Mouse (Mus musculus) embryo, embryonic 11.5 days (tissue): ENCODE results near the gene RPS10-NUDT3.

Source experiments
- DNase-seq: peaks from one replicate; pipeline ENCODE4 v3.0.0-alpha.2; 2012; ENCODE audit warnings: low read depth, low spot score

RPS10-NUDT3 gene

GRCm38 (mm10) chr17:27611519-27611884, 23.5 kb downstream of the RPS10-NUDT3 start:
- DNase-seq: no peak

GRCm38 (mm10) chr17:27610679-27611518, 24.1 kb downstream of the RPS10-NUDT3 start:
- no peak for DNase-seq

GRCm38 (mm10) chr17:27609576-27609975, 25.4 kb downstream of the RPS10-NUDT3 start:
- DNase-seq: no peak

- no peak for DNase-seq
Observed at GRCm38 (mm10) chr17:27603522-27604234, 31.3 kb downstream of the RPS10-NUDT3 start.

GRCm38 (mm10) chr17:27603036-27603435, 32.0 kb downstream of the RPS10-NUDT3 start:
- no peak for DNase-seq

- no peak for DNase-seq
Observed at GRCm38 (mm10) chr17:27600869-27601268, 34.2 kb downstream of the RPS10-NUDT3 start.

GRCm38 (mm10) chr17:27600286-27600685, 34.7 kb downstream of the RPS10-NUDT3 start:
- DNase-seq: no peak

- no peak for DNase-seq
Observed at GRCm38 (mm10) chr17:27596376-27597190, 38.4 kb downstream of the RPS10-NUDT3 start.

- DNase-seq: no peak
Observed at GRCm38 (mm10) chr17:27595659-27596375, 39.2 kb downstream of the RPS10-NUDT3 start.

- no peak for DNase-seq
Observed at GRCm38 (mm10) chr17:27592565-27592910, 42.5 kb downstream of the RPS10-NUDT3 start.

GRCm38 (mm10) chr17:27591826-27592564, 43.0 kb downstream of the RPS10-NUDT3 start:
- no peak for DNase-seq

- DNase-seq: no peak
Observed at GRCm38 (mm10) chr17:27588231-27588630, 46.8 kb downstream of the RPS10-NUDT3 start.

- no peak for DNase-seq
Observed at GRCm38 (mm10) chr17:27587252-27587651, 47.8 kb downstream of the RPS10-NUDT3 start.

- no peak for DNase-seq
Observed at GRCm38 (mm10) chr17:27586661-27587060, 48.4 kb downstream of the RPS10-NUDT3 start.

- no peak for DNase-seq
Observed at GRCm38 (mm10) chr17:27583185-27583894, 51.7 kb downstream of the RPS10-NUDT3 start.

- no peak for DNase-seq
Observed at GRCm38 (mm10) chr17:27580392-27581068, 54.5 kb downstream of the RPS10-NUDT3 start.

GRCm38 (mm10) chr17:27579816-27580215, 55.2 kb downstream of the RPS10-NUDT3 start:
- no peak for DNase-seq

GRCm38 (mm10) chr17:27578487-27578886, 56.5 kb downstream of the RPS10-NUDT3 start:
- DNase-seq: no peak

GRCm38 (mm10) chr17:27577468-27577867, 57.6 kb downstream of the RPS10-NUDT3 start:
- no peak for DNase-seq
